Mouse (Mus musculus) thymus, adult 2 months (tissue): ENCODE results near the gene Rasa1.

Source experiments
- CTCF ChIP-seq: fragments of 200-500 bp; IDR thresholded peaks from 2 replicates; pipeline ENCODE4 v1.5.1; 2012; ENCODE audit warnings: mild to moderate bottlenecking, control low read depth, low read length, moderate library complexity, borderline replicate concordance; ENCODE audit not compliant: control insufficient read depth, poor library complexity, insufficient read depth; ENCODE audit errors: extremely low read depth
- POLR2A ChIP-seq: fragments of 200-500 bp; IDR thresholded peaks from 2 replicates; pipeline ENCODE4 v1.6.1; 2012; ENCODE audit warnings: mild to moderate bottlenecking, low read length, control low read depth, moderate library complexity; ENCODE audit not compliant: control insufficient read depth, poor library complexity, insufficient read depth; ENCODE audit errors: extremely low read depth

- no peak for TF ChIP-seq CTCF
- no peak for TF ChIP-seq POLR2A
Observed at GRCm38 (mm10) chr13:85290651-85291050, 1.7 kb upstream of the Rasa1 start.
